Mouse (Mus musculus): ENCODE data around the gene Lyg2.

DNA sequence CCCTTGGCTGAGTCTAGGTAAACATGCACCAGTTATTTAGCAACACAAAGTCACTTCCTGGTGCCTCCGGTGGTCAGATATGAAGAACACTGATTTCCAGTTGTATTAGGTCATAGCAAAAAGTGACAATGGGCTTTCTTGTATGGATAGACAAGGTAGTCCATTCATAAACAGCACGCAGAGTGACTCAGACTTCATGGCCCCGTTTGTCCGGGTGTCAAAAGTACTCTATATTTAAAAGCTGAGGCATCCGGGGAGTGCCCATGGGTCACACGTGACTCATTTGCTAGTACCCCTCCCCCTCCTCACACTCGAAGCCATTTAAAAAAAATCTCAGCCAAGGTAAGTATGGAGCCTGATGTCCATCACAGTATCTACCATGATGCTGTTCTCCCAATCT lies 38.5 kb upstream of the Lyg2 start:
- no peak for TF ChIP-seq CTCF (conservative IDR thresholded peaks at IDR 0.05; ENCODE audit: insufficient read depth, insufficient read length, low read depth, low read length)
- TF ChIP-seq POLR2A (IDR thresholded peaks at IDR 0.05; ENCODE audit: low read depth, low read length): no peak

Data from kidney, adult 2 months (tissue).